Mouse (Mus musculus): ENCODE measurements at regions not wholly inside any gene's neighbourhood (a gene's known extent, or its start where the extent isn't known, plus 50 kb on each side); places are given as distances from the start of the nearest gene placed in this dataset.

- TF ChIP-seq CTCF (IDR thresholded peaks at IDR 0.05; ENCODE audit: low read depth) (no peak), EP300 (optimal IDR thresholded peaks at IDR 0.05) (no peak)
These were observed 384.6 kb downstream of the Gm45692 start for GRCm38 (mm10) chr8:26503918-26504317.
